Mouse (Mus musculus): ENCODE measurements around the gene Gm6583. TPM values are rescaled to one million over a fixed set of nuclear protein-coding genes. Genes with fewer than 3 reads are reported as not detected.

The Gm6583 gene
- polyA plus RNA-seq, 1 experiment: not detected

DNA sequence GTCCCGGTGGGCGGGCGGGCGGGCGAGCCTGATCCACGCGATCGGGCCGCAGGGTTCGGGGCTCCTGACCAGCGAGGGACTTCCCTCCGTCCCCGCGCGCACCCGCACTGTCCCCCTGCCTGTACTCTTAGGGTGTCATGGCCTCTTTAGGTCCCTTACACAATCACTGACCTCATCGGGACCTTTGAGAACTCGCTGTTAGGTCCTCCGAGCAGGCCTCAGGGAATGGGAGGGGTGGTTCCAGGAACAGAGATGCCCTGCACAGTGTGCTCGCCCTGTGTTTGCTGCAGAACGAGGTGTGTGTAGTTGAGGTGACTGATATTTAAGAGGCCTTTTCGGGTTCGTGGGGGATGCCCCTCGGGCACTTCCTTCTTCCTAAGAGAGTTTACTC is 12.6 kb downstream of the Gm6583 start:
- H3K36me3 ChIP-seq (ENCODE audit: control insufficient read depth, insufficient read depth, low read length): peaks cover 11% of the 10 kb centered on the region

GRCm38 (mm10) chr5:112342463-112343204 is 13.2 kb downstream of the Gm6583 start, which contains the start of the genes Srrd and Hps4:
Gene Srrd, minus strand, starts transcription at chr5:112343040.
Gene Hps4, plus strand, starts transcription at chr5:112343083.
- Histone ChIP-seq H3K27me3 (ENCODE audit: control insufficient read depth, insufficient read depth, low read length) (no peaks in the 10 kb centered on the region), H3K4me1 (ENCODE audit: control insufficient read depth, insufficient read depth, insufficient read length) (peaks cover 5% of the 10 kb centered on the region; the same call in 1 of the 2 replicates), H3K36me3 (ENCODE audit: control insufficient read depth, insufficient read depth, low read length) (peaks cover 10% of the 10 kb centered on the region), H3K27ac (ENCODE audit: insufficient read depth, low read length) (peak within 1 kb of the TSS; percentile 45), H3K4me3 (ENCODE audit: extremely low read depth, insufficient read depth, insufficient read length) (peak within 1 kb of the TSS; percentile 77)
- WGBS: 2% methylated on average over 61 of the region's 64 CpGs
- TF ChIP-seq POLR2A (IDR thresholded peaks at IDR 0.05; ENCODE audit: low read depth, low read length) (no peak), CTCF (IDR thresholded peaks at IDR 0.05; ENCODE audit: extremely low read depth, insufficient read depth, insufficient read length, insufficient replicate concordance) (no peak)
- DNase-seq (ENCODE audit: low read depth in 1 of 2, low spot score in 2 of 2): peak; percentile 69 to 75

More for the DNA sequence above, 12.6 kb downstream of the Gm6583 start:
- peak overlapping the region; percentile 77 for H3K4me3 ChIP-seq (ENCODE audit: extremely low read depth, insufficient read depth, insufficient read length)
- TF ChIP-seq POLR2A (IDR thresholded peaks at IDR 0.05; ENCODE audit: low read depth, low read length) (no peak), CTCF (IDR thresholded peaks at IDR 0.05; ENCODE audit: extremely low read depth, insufficient read depth, insufficient read length, insufficient replicate concordance) (no peak)
- H3K4me1 ChIP-seq (ENCODE audit: control insufficient read depth, insufficient read depth, insufficient read length): peaks cover 5% of the 10 kb centered on the region; the same call in 1 of the 2 replicates
- WGBS: under 1% methylated on average over 24 of the region's 24 CpGs
- H3K27me3 ChIP-seq (ENCODE audit: control insufficient read depth, insufficient read depth, low read length): no peaks in the 10 kb centered on the region
- H3K27ac ChIP-seq (ENCODE audit: insufficient read depth, low read length): peak overlapping the region; percentile 45
- DNase-seq (ENCODE audit: low read depth in 1 of 2, low spot score in 2 of 2): no peak

DNA sequence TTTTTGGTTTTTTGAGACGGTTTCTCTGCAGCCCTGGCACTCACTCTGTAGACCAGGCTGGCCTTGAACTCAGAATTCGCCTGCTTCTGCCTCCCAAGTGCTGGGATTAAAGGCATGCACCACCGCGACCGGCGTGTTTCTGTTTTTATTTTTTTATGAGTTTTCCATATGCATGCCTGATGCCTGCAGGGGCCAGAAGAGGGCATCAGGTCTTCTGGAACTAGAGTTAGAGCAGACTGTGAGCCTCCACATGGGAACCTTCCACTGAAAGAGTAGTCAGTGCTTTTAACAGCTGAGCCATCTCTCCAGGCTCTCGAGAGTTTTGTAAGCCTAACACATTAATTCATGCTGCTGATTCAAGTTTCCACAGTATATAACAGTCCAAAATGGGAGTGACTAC is 16.6 kb downstream of the Gm6583 start:
- 81% methylated on average over 7 of the region's 7 CpGs for WGBS
- peaks cover 28% of the 10 kb centered on the region for H3K36me3 ChIP-seq (ENCODE audit: control insufficient read depth, insufficient read depth, low read length)
- no peak for DNase-seq (ENCODE audit: low read depth in 1 of 2, low spot score in 2 of 2)
- H3K27ac ChIP-seq (ENCODE audit: insufficient read depth, low read length): no peak overlapping the region
- H3K27me3 ChIP-seq (ENCODE audit: control insufficient read depth, insufficient read depth, low read length): no peaks in the 10 kb centered on the region
- no peak overlapping the region for H3K4me3 ChIP-seq (ENCODE audit: extremely low read depth, insufficient read depth, insufficient read length)
- TF ChIP-seq CTCF (IDR thresholded peaks at IDR 0.05; ENCODE audit: extremely low read depth, insufficient read depth, insufficient read length, insufficient replicate concordance) (no peak), POLR2A (IDR thresholded peaks at IDR 0.05; ENCODE audit: low read depth, low read length) (no peak)
- H3K4me1 ChIP-seq (ENCODE audit: control insufficient read depth, insufficient read depth, insufficient read length): peaks cover 5% of the 10 kb centered on the region; the same call in 1 of the 2 replicates

- H3K4me3 ChIP-seq (ENCODE audit: extremely low read depth, insufficient read depth, insufficient read length): no peak overlapping the region
- 96% methylated on average over 22 of the region's 22 CpGs for WGBS
- no peak for TF ChIP-seq POLR2A (IDR thresholded peaks at IDR 0.05; ENCODE audit: low read depth, low read length)
- TF ChIP-seq CTCF (IDR thresholded peaks at IDR 0.05; ENCODE audit: extremely low read depth, insufficient read depth, insufficient read length, insufficient replicate concordance): no peak
- H3K4me1 ChIP-seq (ENCODE audit: control insufficient read depth, insufficient read depth, insufficient read length): 0 out of 2 replicates have a peak, but pooled peaks cover under 1% of the 10 kb centered on the region
- H3K36me3 ChIP-seq (ENCODE audit: control insufficient read depth, insufficient read depth, low read length): peaks cover 50% of the 10 kb centered on the region
- DNase-seq (ENCODE audit: low read depth in 1 of 2, low spot score in 2 of 2): no peak
- no peaks in the 10 kb centered on the region for H3K27me3 ChIP-seq (ENCODE audit: control insufficient read depth, insufficient read depth, low read length)
- H3K27ac ChIP-seq (ENCODE audit: insufficient read depth, low read length): no peak overlapping the region
Observed at GRCm38 (mm10) chr5:112337004-112337403, 18.8 kb downstream of the Gm6583 start.

- 72% methylated on average over 2 of the region's 2 CpGs for WGBS
- DNase-seq (ENCODE audit: low read depth in 1 of 2, low spot score in 2 of 2): peak in 1 of 2 experiments; percentile 61
Observed at GRCm38 (mm10) chr5:112335473-112335872, 20.4 kb downstream of the Gm6583 start.

GRCm38 (mm10) chr5:112329805-112330564 is 25.8 kb downstream of the Gm6583 start:
- Histone ChIP-seq H3K27ac (ENCODE audit: insufficient read depth, low read length) (no peak overlapping the region), H3K4me3 (ENCODE audit: extremely low read depth, insufficient read depth, insufficient read length) (no peak overlapping the region), H3K36me3 (ENCODE audit: control insufficient read depth, insufficient read depth, low read length) (peaks cover 59% of the 10 kb centered on the region), H3K4me1 (ENCODE audit: control insufficient read depth, insufficient read depth, insufficient read length) (peaks cover 2% of the 10 kb centered on the region; the same call in 1 of the 2 replicates), H3K27me3 (ENCODE audit: control insufficient read depth, insufficient read depth, low read length) (no peaks in the 10 kb centered on the region)
- TF ChIP-seq POLR2A (IDR thresholded peaks at IDR 0.05; ENCODE audit: low read depth, low read length) (no peak), CTCF (IDR thresholded peaks at IDR 0.05; ENCODE audit: extremely low read depth, insufficient read depth, insufficient read length, insufficient replicate concordance) (no peak)
- 96% methylated on average over 14 of the region's 14 CpGs for WGBS
- no peak for DNase-seq (ENCODE audit: low read depth in 1 of 2, low spot score in 2 of 2)

More at GRCm38 (mm10) chr5:112335473-112335872, 20.4 kb downstream of the Gm6583 start:
- Histone ChIP-seq H3K27me3 (ENCODE audit: control insufficient read depth, insufficient read depth, low read length) (no peaks in the 10 kb centered on the region), H3K4me1 (ENCODE audit: control insufficient read depth, insufficient read depth, insufficient read length) (no peaks in the 10 kb centered on the region), H3K36me3 (ENCODE audit: control insufficient read depth, insufficient read depth, low read length) (peaks cover 64% of the 10 kb centered on the region), H3K27ac (ENCODE audit: insufficient read depth, low read length) (no peak overlapping the region), H3K4me3 (ENCODE audit: extremely low read depth, insufficient read depth, insufficient read length) (no peak overlapping the region)
- TF ChIP-seq POLR2A (IDR thresholded peaks at IDR 0.05; ENCODE audit: low read depth, low read length) (no peak), CTCF (IDR thresholded peaks at IDR 0.05; ENCODE audit: extremely low read depth, insufficient read depth, insufficient read length, insufficient replicate concordance) (peak; percentile 92)
